Mouse (Mus musculus) cortical plate, adult 2 months (tissue): ENCODE measurements around the gene Klf6. TPM values are rescaled to one million over a fixed set of nuclear protein-coding genes. Genes with fewer than 3 reads are reported as not detected.

Experiments
- H3K27ac ChIP-seq: fragments of 200-500 bp; 2 replicates; pipeline ENCODE4 v1.5.1; 2012; ENCODE audit warnings: low read length, control low read depth, inconsistent platforms; ENCODE audit not compliant: insufficient read depth
- H3K4me1 ChIP-seq: fragments of 200-500 bp; 2 replicates; pipeline ENCODE4 v1.6.1; 2011; ENCODE audit warnings: low read length; ENCODE audit not compliant: control insufficient read depth, insufficient read depth
- H3K4me3 ChIP-seq: fragments of 200-500 bp; 2 replicates; pipeline ENCODE4 v1.5.1; 2011; ENCODE audit warnings: mild to moderate bottlenecking, low read length, control low read depth; ENCODE audit not compliant: insufficient read depth
- CTCF ChIP-seq: fragments of 200-500 bp; IDR thresholded peaks from 2 replicates; pipeline ENCODE4 v1.5.1; 2011; ENCODE audit warnings: mild to moderate bottlenecking, control low read depth, low read length; ENCODE audit not compliant: insufficient read depth; ENCODE audit errors: extremely low read depth
- POLR2A ChIP-seq: fragments of 200-500 bp; IDR thresholded peaks from 2 replicates; pipeline ENCODE4 v1.6.1; 2011; ENCODE audit warnings: mild to moderate bottlenecking, low read length, control low read depth; ENCODE audit not compliant: insufficient read depth; ENCODE audit errors: extremely low read depth
- polyA plus RNA-seq: library from polyadenylated mRNA; depleted of rRNA; stranded (reverse); fragments of >200 nt; gene quantifications from 2 replicates; pipeline ENCODE4 v1.2.3, GENCODE M21; 2012

Gene Klf6
- polyA plus RNA-seq, 1 experiment, result 27.5 TPM

DNA sequence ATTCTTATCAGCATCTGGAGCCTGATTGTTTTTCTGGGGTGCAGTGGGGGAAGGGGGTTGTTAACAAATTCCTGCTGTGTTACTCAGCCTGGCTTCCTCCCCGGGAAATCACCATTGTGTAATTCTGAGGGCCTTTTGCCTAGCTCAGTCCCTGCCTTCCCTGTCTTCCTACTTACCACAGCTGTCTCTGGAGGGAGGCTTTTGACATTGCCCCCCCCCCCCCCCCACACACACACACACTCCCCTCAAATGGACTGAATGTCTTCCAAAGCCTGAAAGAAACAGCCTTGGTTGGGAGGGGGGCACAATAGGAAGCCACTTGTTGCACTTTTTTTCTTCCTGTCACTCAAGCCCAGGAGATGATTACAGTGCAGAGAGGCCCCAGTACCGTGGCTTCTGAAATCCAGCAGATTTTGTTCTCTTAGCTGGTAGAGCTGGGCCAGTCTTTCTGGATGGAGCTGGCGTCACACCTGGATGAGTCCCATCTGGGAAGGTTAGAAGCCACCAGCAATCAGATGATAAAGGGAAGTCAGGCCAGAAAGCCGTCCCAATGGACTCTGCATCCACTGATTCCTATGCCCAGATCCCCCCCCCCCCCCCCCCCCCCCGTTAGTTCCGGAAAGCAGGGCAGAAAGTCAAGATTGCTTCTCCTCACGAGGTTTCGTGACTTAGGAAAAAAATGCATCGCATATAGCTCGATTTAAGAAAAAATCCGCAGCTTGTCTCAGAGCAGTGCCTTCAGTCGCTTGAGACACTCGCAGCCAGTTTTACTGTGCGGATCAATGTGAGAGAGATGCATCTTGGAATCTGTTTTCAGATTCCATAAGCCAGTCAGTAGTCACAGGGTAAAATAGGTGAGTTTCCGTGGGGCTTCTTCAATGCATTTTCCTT lies 9.3 kb downstream of the Klf6 start:
- Histone ChIP-seq H3K4me3 (no peak overlapping the region), H3K27ac (peak overlapping the region; percentile 36; the same call in 1 of the 2 replicates), H3K4me1 (peaks cover 7% of the 10 kb centered on the region; the same call in 1 of the 2 replicates)
- no peak for TF ChIP-seq CTCF
- TF ChIP-seq POLR2A, result no peak

DNA sequence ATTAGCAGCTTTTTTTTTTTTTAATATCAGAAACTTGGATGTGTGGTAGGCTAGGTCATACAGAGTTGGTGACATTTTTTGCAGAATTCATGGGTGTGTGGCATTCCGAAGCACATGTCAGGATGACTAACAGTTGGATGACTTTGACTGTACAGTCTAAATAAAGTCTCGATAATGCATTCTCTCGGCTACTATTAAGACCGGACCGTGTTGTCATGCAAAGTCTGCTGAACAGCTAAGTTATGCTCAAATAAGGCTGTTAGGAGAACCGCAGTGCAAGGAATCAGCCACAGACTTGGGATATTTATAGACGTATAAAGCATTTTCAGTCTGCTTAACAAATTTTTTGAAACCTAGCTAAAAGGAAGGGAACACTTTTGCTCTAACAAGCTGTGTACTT lies 10.1 kb downstream of the Klf6 start:
- H3K27ac ChIP-seq, result no peak overlapping the region
- H3K4me3 ChIP-seq, result no peak overlapping the region
- TF ChIP-seq POLR2A (0 out of 2 replicates have a peak, but pooled peaks have one; percentile 23), CTCF (no peak)
- peaks cover 7% of the 10 kb centered on the region; the same call in 1 of the 2 replicates for H3K4me1 ChIP-seq

DNA sequence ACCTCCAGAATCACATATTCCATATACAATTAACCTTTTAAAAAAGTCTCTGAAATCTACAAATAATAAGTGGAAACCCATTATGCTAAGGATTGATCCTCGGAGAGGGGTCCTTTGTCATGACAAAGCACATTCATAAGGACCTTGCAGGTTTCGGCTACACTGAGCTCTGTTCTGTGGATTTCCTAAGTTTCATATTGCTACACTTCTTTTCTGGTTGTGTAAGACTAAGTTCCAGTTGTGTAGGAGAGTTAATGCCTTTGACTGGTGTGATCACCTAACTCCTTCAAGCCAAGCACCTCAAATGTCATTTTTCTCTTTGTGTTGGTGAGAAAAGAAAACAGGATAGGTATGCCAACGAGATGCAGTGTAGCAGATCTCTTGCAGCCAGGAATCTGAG lies 12.4 kb downstream of the Klf6 start:
- TF ChIP-seq CTCF, result no peak
- TF ChIP-seq POLR2A, result no peak
- H3K27ac ChIP-seq, result no peak overlapping the region
- H3K4me3 ChIP-seq, result no peak overlapping the region
- peaks cover 6% of the 10 kb centered on the region; the same call in 1 of the 2 replicates for H3K4me1 ChIP-seq

DNA sequence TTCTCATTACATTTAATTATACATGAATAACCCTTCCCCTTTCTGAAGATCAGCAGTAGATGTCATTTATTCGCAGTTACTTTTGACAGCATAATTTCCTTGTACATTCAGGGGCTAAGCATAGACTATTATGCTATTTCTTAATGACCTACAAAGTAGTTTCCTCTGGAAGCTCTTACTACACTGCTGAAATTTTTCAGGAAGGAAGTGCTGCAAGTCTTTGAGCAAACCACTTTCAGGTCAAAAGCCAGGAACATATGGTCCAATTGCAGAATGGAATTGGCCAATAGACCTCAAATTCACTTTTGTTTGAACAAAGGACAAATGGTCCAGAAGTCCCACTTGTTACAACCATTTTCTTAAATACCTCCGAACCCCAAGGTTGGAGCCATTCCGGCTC lies 14.2 kb downstream of the Klf6 start:
- H3K27ac ChIP-seq, result no peak overlapping the region

DNA sequence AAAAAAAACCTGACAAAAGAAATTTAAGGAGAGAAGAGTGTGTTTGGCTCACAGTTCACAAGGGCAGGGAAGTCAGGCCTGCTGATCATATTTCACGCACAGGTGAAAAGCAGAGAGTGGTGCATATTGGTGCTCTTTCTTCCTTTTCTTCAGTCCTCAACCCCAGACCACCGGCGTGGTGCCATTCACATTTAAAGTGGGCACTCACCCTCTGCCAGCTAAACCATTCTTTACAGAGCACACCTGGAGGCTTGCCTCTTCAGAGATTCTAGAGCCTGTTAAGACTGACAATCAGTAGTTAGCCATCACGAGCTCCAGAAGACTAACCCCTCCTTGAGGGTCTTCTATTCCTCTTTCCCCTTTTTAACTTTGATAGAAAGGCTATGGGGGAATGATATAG lies 17.5 kb downstream of the Klf6 start:
- no peak overlapping the region for H3K4me3 ChIP-seq
- no peak for TF ChIP-seq POLR2A
- H3K27ac ChIP-seq, result no peak overlapping the region
- no peaks in the 10 kb centered on the region for H3K4me1 ChIP-seq

More for the DNA sequence above, 14.2 kb downstream of the Klf6 start:
- peaks cover 4% of the 10 kb centered on the region; the same call in 1 of the 2 replicates for H3K4me1 ChIP-seq
- no peak overlapping the region for H3K4me3 ChIP-seq
- TF ChIP-seq POLR2A (no peak), CTCF (no peak)

DNA sequence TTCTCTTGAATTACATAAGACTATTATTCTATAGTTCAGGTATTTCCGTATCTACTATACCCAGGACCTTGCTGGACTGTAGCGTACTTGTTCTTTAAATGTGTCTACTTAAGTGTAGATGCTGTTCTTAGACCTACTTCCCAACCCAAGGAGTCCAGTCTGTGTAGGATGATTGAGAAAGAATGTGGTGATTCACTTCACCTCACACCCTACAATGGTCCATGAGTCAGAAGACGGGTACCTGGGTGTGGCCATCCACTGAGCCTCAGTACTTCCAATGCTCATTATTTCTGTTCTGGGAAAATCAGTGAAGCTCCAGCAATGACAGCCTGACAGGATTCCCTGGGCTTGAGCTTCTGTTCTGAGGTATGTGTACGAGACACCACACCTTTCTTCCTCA lies 25.5 kb downstream of the Klf6 start:
- Histone ChIP-seq H3K4me1 (no peaks in the 10 kb centered on the region), H3K4me3 (no peak overlapping the region), H3K27ac (no peak overlapping the region)
- TF ChIP-seq CTCF (no peak), POLR2A (no peak)

DNA sequence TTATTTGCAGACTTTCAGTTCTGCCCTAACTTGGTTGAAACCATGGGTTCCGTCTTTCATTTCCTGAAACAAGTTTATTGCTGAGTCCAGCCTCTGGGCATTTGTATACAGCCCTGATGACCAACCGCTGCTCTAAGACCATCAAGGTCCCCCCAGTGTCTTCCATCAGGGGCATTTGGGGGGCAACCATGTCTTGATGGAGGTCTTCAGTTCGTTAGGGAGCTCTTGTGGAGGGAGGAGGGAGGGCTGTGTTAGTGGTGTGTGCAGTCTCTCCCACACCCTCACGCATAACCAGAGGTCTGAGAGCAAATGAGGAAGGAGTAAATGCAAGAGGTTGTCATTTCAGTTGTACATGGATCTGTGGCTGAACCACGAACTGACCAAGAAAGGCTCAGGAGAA lies 26.9 kb downstream of the Klf6 start:
- H3K4me3 ChIP-seq, result no peak overlapping the region
- no peak overlapping the region for H3K27ac ChIP-seq
- no peak for TF ChIP-seq POLR2A
- H3K4me1 ChIP-seq, result no peaks in the 10 kb centered on the region

DNA sequence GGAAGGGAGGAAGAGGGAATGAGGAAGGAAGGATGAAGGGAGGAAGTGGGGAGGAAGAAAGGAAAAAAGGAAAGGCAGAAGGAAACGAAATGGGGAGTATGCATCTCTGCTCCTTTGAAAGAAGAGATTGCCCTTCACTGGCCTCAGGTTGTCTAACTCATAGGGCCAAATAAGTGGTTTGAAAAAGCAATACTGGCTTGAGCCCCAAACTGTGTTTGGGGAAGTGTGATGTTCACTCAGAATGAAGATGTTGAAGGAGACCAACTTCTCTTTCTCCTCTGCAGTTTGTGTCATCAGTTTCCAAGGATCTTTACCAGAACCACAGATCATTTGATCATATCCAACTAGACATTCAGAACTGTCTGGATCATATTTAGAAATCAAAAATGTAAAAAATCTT lies 27.4 kb downstream of the Klf6 start:
- Histone ChIP-seq H3K4me3 (no peak overlapping the region), H3K4me1 (no peaks in the 10 kb centered on the region), H3K27ac (no peak overlapping the region)
- no peak for TF ChIP-seq POLR2A
- TF ChIP-seq CTCF, result no peak

DNA sequence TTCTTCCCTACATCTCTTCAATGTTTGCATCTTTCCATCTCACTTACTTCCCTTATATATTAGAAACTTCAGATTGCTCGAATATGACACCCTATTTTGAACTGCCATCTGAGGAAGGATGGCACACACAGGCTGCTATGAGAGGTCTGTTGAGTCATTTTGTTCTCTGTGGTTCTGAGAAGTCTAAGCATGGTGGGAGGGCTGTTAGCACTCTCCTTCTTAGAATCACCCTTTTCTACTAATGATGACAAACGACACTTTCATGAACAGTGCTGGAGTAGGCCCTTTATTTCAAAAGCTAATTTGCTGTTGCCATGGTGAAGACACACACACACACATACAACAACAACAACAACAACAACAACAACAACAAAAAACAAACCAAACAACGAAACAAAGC lies 28.8 kb downstream of the Klf6 start:
- Histone ChIP-seq H3K4me1 (no peaks in the 10 kb centered on the region), H3K27ac (no peak overlapping the region), H3K4me3 (no peak overlapping the region)
- TF ChIP-seq POLR2A (no peak), CTCF (no peak)

DNA sequence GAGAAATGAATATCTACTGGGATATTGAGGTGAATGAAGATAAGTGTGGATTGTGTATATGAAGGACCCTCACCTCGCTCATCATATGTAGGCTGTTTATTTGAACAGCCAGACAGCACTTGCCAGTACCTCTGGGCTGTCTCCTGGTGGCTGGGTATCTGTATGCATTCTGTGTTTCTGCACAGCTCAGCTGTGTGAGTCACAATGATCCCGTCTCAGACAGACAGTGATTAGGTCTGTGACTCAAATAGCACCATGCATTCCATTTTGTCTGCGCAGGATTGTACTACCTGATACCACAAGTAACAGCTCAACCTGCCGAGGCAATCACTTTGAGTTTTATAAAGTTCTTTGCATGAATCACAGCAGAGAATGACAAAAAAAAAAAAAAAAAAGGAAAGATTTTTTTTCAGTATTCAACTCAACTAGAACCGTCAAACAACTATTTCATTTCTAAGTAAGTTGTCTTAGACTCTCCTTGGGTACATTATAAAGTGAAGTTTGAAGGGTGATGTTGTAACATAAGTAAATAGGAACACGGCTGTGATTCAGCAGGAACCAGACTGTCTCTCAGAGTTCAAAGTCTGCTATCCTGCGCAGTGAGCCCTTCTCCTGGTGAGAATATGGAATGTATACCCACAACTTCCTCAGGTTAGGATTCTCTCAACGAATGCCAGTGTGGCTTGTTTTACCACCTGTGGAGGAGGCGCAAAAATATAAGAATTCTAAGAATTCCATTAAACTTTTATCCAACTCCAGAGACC lies 31.6 kb downstream of the Klf6 start:
- TF ChIP-seq POLR2A (no peak), CTCF (no peak)
- H3K4me1 ChIP-seq, result no peaks in the 10 kb centered on the region
- no peak overlapping the region for H3K4me3 ChIP-seq
- no peak overlapping the region for H3K27ac ChIP-seq
